Mouse (Mus musculus) layer of hippocampus, adult 18-20 months (tissue): ENCODE results near the gene Krtap1-5. TPM values are rescaled to one million over a fixed set of nuclear protein-coding genes. Genes with fewer than 3 reads are reported as not detected.

Experiments used
- DNase-seq, 2 experiments: peaks; one replicate each; pipeline ENCODE4 v3.0.0; 2022; ENCODE audit warnings: low spot score in 2 of 2
- total RNA-seq, 2 experiments: library from RNA; stranded (reverse); gene quantifications; 2 replicates each; pipeline ENCODE4 v1.2.3; 2021

Gene Krtap1-5
- total RNA-seq, 2 experiments from 2014 or later: not detected

DNA sequence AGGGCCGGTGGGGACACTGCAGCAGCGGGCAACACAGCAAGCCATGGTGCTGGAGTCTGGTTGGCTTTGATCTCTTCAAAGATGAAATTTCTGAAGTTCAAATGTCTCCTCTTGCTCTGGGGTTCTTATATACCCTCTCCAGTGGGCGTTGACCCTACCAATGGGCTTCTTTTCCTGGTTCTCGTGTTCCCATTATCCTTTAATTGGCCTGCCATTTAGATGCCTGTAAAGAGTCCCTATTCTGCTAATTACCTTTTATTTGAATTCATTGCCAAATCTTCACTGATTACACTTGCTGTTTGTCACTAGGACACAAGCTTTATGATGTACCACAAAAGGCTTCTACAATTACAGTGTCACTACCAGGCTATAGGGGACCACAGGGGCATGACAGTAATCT lies 30.1 kb downstream of the Krtap1-5 start, which contains the start of gene Krtap3-3:
Gene Krtap3-3 (minus strand): TSS at position 101 of the 400 bp plus-strand sequence.
- no peak for DNase-seq

DNA sequence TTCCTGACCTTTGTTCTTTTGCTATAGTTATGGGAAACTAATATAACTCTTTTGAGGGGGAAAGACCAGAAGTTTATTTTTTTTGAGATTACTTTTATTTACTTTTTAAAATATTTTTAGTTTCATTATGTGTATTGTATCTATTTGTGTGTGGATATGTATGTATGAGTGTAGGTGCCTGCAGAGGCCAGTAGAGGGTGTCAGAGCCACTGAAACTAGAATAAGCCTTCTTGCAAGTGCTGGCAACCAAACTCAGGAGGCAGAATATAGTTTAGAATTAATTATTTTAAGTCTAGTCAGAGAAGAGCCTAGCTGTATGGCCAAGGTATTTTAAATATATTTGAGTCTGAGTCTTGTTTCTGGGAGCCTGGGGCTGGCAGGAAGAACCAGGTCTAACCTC lies 32.9 kb downstream of the Krtap1-5 start:
- no peak for DNase-seq

DNA sequence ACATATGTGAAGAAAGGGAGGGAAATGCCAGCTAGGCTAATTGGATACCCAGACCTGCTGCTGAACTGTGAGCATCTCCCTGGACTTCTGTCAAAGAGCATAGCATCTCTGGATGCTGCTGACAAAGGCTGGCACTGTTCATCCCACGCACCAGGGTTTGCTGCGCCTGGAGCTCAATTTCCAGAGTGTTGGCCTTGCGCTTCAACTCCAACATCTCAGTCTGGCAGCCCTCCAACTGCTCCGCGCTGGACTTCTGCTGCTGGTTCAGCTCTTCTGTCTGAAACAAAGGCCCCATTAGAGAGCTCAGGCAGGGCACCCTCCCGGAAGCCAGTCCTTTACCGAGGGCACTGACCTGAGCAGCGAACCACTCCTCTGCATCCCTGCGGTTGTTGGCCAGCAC lies 41.1 kb downstream of the Krtap1-5 start:
- peak; percentile 29 to 65 for DNase-seq

Other genes with a start within 250 kb of the Krtap1-5 start
- not detected for gene Krt26, start 243.1 kb downstream of the Krtap1-5 start, total RNA-seq
- gene Krt27, start 229.9 kb downstream of the Krtap1-5 start, total RNA-seq: not detected
- under 1 TPM; 0.20 to 0.25 TPM for gene Krt28, start 206.1 kb downstream of the Krtap1-5 start, total RNA-seq
- gene Krt10, start 191.7 kb downstream of the Krtap1-5 start, total RNA-seq: 10 to 100 TPM; 12.2 to 13.4 TPM
- 1 to 10 TPM; 1.0 to 1.1 TPM for gene Krt12, start 158.8 kb downstream of the Krtap1-5 start, total RNA-seq
- not detected for gene Krt20, start 142.9 kb downstream of the Krtap1-5 start, total RNA-seq
- not detected for gene Krt23, start 87.9 kb downstream of the Krtap1-5 start, total RNA-seq
- not detected for gene Krt39, start 59.7 kb downstream of the Krtap1-5 start, total RNA-seq
- not detected for gene Krt40, start 37.9 kb downstream of the Krtap1-5 start, total RNA-seq
- gene Krtap3-3, start 30.2 kb downstream of the Krtap1-5 start, total RNA-seq: not detected
- gene Krtap3-2, start 24.2 kb downstream of the Krtap1-5 start, total RNA-seq: not detected
- gene Gm11939, start 21.6 kb downstream of the Krtap1-5 start, total RNA-seq: not detected
- gene Krtap3-1, start 14.4 kb downstream of the Krtap1-5 start, total RNA-seq: not detected
- gene Krtap1-4, start 2.6 kb upstream of the Krtap1-5 start, total RNA-seq: not detected
- gene Krtap1-3, start 10.3 kb upstream of the Krtap1-5 start, total RNA-seq: not detected
- gene Krtap9-3, start 17.1 kb upstream of the Krtap1-5 start, total RNA-seq: not detected
- gene Gm11938, start 22.3 kb upstream of the Krtap1-5 start, total RNA-seq: not detected
- gene Gm11937, start 29.2 kb upstream of the Krtap1-5 start, total RNA-seq: not detected
- gene Krtap2-4, start 33.8 kb upstream of the Krtap1-5 start, total RNA-seq: not detected
- gene Gm11562, start 39.4 kb upstream of the Krtap1-5 start, total RNA-seq: not detected
- gene Krtap4-1, start 47.2 kb upstream of the Krtap1-5 start, total RNA-seq: not detected
- gene Krtap4-2, start 54.1 kb upstream of the Krtap1-5 start, total RNA-seq: not detected
- not detected for gene Krtap4-7, start 63.1 kb upstream of the Krtap1-5 start, total RNA-seq
- gene Gm11555, start 69.2 kb upstream of the Krtap1-5 start, total RNA-seq: not detected
- not detected for gene Gm11563, start 77.9 kb upstream of the Krtap1-5 start, total RNA-seq
- gene Krtap4-6, start 84.9 kb upstream of the Krtap1-5 start, total RNA-seq: not detected
- not detected for gene Gm14190, start 109.7 kb upstream of the Krtap1-5 start, total RNA-seq
- gene Gm14180, start 153.3 kb upstream of the Krtap1-5 start, total RNA-seq: not detected
- gene Gm11595, start 191.9 kb upstream of the Krtap1-5 start, total RNA-seq: not detected
- not detected for gene Krtap4-8, start 199.7 kb upstream of the Krtap1-5 start, total RNA-seq
- not detected for gene Krtap4-9, start 204.2 kb upstream of the Krtap1-5 start, total RNA-seq
- not detected for gene Gm11596, start 212.5 kb upstream of the Krtap1-5 start, total RNA-seq
- not detected for gene Gm11569, start 217.9 kb upstream of the Krtap1-5 start, total RNA-seq
- gene Gm11554, start 223.4 kb upstream of the Krtap1-5 start, total RNA-seq: not detected
- not detected for gene Krtap4-13, start 228.9 kb upstream of the Krtap1-5 start, total RNA-seq
- not detected for gene Gm11564, start 234.7 kb upstream of the Krtap1-5 start, total RNA-seq